Mouse (Mus musculus) forebrain, embryonic 15.5 days (tissue): ENCODE measurements at regions not wholly inside any gene's neighbourhood (a gene's known extent, or its start where the extent isn't known, plus 50 kb on each side); places are given as distances from the start of the nearest gene placed in this dataset.
"Not testable (repeated sequence)": the region's sequence is repeated elsewhere in the genome, so short reads cannot be mapped to it uniquely, and the experiment has no call there.

ENCODE experiments used
- ATAC-seq: fragments of 200-750 bp; cut with Nextera tagmentation; replicated peaks from 2 replicates; pipeline ENCODE4 v1.8.0; 2017; ENCODE audit warnings: mild to moderate bottlenecking, moderate TSS enrichment, moderate library complexity
- H3K27ac ChIP-seq: fragments of 300-500 bp; sonication (generic); replicated peaks from 2 replicates; pipeline ENCODE4 v1.5.1; 2015; ENCODE audit warnings: mild to moderate bottlenecking, inconsistent platforms
- H3K27me3 ChIP-seq: fragments of 300-500 bp; sonication (generic); 2 replicates; pipeline ENCODE4 v1.6.1; 2015; ENCODE audit warnings: inconsistent platforms
- H3K36me3 ChIP-seq: fragments of 300-500 bp; sonication (generic); 2 replicates; pipeline ENCODE4 v1.6.1; 2015; ENCODE audit warnings: mild to moderate bottlenecking, inconsistent platforms
- H3K4me1 ChIP-seq: fragments of 300-500 bp; sonication (generic); 2 replicates; pipeline ENCODE4 v1.6.1; 2015; ENCODE audit warnings: inconsistent platforms
- H3K4me2 ChIP-seq: fragments of 300-500 bp; sonication (generic); replicated peaks from 2 replicates; pipeline ENCODE4 v1.6.1; 2015; ENCODE audit warnings: mild to moderate bottlenecking, inconsistent platforms
- H3K4me3 ChIP-seq: fragments of 300-500 bp; sonication (generic); 2 replicates; pipeline ENCODE4 v1.5.1; 2015; ENCODE audit warnings: mild to moderate bottlenecking, inconsistent platforms
- H3K9ac ChIP-seq: fragments of 300-500 bp; sonication (generic); replicated peaks from 2 replicates; pipeline ENCODE4 v1.6.1; 2015; ENCODE audit warnings: mild to moderate bottlenecking, inconsistent platforms
- H3K9me3 ChIP-seq: fragments of 300-500 bp; sonication (generic); 2 replicates; pipeline ENCODE4 v1.6.1; 2016; ENCODE audit warnings: inconsistent platforms
- WGBS: fragments of 180-500 bp; shearing (Covaris S2); methylation state at CpG from one replicate; pipeline ENCODE4 v1.1.7; 2015; ENCODE audit warnings: mixed read lengths; 5-methylcytosine and 5-hydroxymethylcytosine counted together

- no peaks in the 10 kb centered on the region for H3K27me3 ChIP-seq
- H3K9ac ChIP-seq: no peak overlapping the region
- no peak for ATAC-seq
- no peaks in the 10 kb centered on the region for H3K9me3 ChIP-seq
- 64% methylated on average over 3 of the region's 3 CpGs for WGBS
- no peaks in the 10 kb centered on the region for H3K36me3 ChIP-seq
- H3K27ac ChIP-seq: no peak overlapping the region
- H3K4me3 ChIP-seq: no peak overlapping the region
- no peak overlapping the region for H3K4me2 ChIP-seq
- no peaks in the 10 kb centered on the region for H3K4me1 ChIP-seq
Observed at GRCm38 (mm10) chr5:50195993-50196392, 137.2 kb upstream of the Adgra3 start.

GRCm38 (mm10) chr5:50189394-50189793 is 130.6 kb upstream of the Adgra3 start:
- Histone ChIP-seq H3K4me3 (no peak overlapping the region), H3K27ac (no peak overlapping the region), H3K27me3 (no peaks in the 10 kb centered on the region), H3K4me1 (no peaks in the 10 kb centered on the region), H3K4me2 (no peak overlapping the region), H3K36me3 (no peaks in the 10 kb centered on the region), H3K9ac (no peak overlapping the region), H3K9me3 (no peaks in the 10 kb centered on the region)
- ATAC-seq: no peak

GRCm38 (mm10) chr5:50182721-50183120 is 123.9 kb upstream of the Adgra3 start:
- Histone ChIP-seq H3K36me3 (no peaks in the 10 kb centered on the region), H3K4me3 (no peak overlapping the region), H3K27me3 (no peaks in the 10 kb centered on the region), H3K9me3 (no peaks in the 10 kb centered on the region), H3K27ac (no peak overlapping the region), H3K4me2 (no peak overlapping the region), H3K9ac (no peak overlapping the region), H3K4me1 (no peaks in the 10 kb centered on the region)
- no peak for ATAC-seq
- 81% methylated on average over 6 of the region's 6 CpGs for WGBS

GRCm38 (mm10) chr5:50156557-50156956 is 97.8 kb upstream of the Adgra3 start:
- H3K9ac ChIP-seq: no peak overlapping the region
- no peaks in the 10 kb centered on the region for H3K36me3 ChIP-seq
- H3K4me3 ChIP-seq: no peak overlapping the region
- no peaks in the 10 kb centered on the region for H3K27me3 ChIP-seq
- H3K9me3 ChIP-seq: no peaks in the 10 kb centered on the region
- H3K4me2 ChIP-seq: no peak overlapping the region
- H3K4me1 ChIP-seq: no peaks in the 10 kb centered on the region
- no peak overlapping the region for H3K27ac ChIP-seq
- no peak for ATAC-seq
- WGBS: 66% methylated on average over 1 of the region's 1 CpGs

GRCm38 (mm10) chr5:50155170-50155860 is 96.5 kb upstream of the Adgra3 start:
- H3K9ac ChIP-seq, ATAC-seq, H3K27ac ChIP-seq, H3K4me1 ChIP-seq, H3K4me2 ChIP-seq, H3K36me3 ChIP-seq, H3K4me3 ChIP-seq, H3K27me3 ChIP-seq, H3K9me3 ChIP-seq: not testable (repeated sequence)
- WGBS: 92% methylated on average over 2 of the region's 2 CpGs

GRCm38 (mm10) chr5:50146926-50147325 is 88.1 kb upstream of the Adgra3 start:
- 60% methylated on average over 3 of the region's 3 CpGs for WGBS
- no peaks in the 10 kb centered on the region for H3K27me3 ChIP-seq
- no peaks in the 10 kb centered on the region for H3K36me3 ChIP-seq
- no peak overlapping the region for H3K4me2 ChIP-seq
- H3K9ac ChIP-seq: no peak overlapping the region
- H3K9me3 ChIP-seq: no peaks in the 10 kb centered on the region
- no peak overlapping the region for H3K27ac ChIP-seq
- no peak for ATAC-seq
- no peaks in the 10 kb centered on the region for H3K4me1 ChIP-seq
- H3K4me3 ChIP-seq: no peak overlapping the region

GRCm38 (mm10) chr5:50145458-50146083 is 86.8 kb upstream of the Adgra3 start:
- H3K4me3 ChIP-seq: no peak overlapping the region
- no peaks in the 10 kb centered on the region for H3K4me1 ChIP-seq
- H3K27me3 ChIP-seq: no peaks in the 10 kb centered on the region
- 91% methylated on average over 2 of the region's 2 CpGs for WGBS
- H3K9me3 ChIP-seq: no peaks in the 10 kb centered on the region
- no peak for ATAC-seq
- no peaks in the 10 kb centered on the region for H3K36me3 ChIP-seq
- H3K4me2 ChIP-seq: no peak overlapping the region
- no peak overlapping the region for H3K27ac ChIP-seq
- H3K9ac ChIP-seq: no peak overlapping the region

GRCm38 (mm10) chr5:50130202-50130601 is 71.4 kb upstream of the Adgra3 start:
- ATAC-seq: no peak
- WGBS: 69% methylated on average over 2 of the region's 2 CpGs

GRCm38 (mm10) chr5:50128972-50129371 is 70.2 kb upstream of the Adgra3 start:
- Histone ChIP-seq H3K9ac (no peak overlapping the region), H3K4me1 (no peaks in the 10 kb centered on the region), H3K4me2 (no peak overlapping the region), H3K9me3 (no peaks in the 10 kb centered on the region), H3K4me3 (no peak overlapping the region), H3K36me3 (no peaks in the 10 kb centered on the region), H3K27ac (no peak overlapping the region), H3K27me3 (no peaks in the 10 kb centered on the region)
- 88% methylated on average over 3 of the region's 3 CpGs for WGBS
- no peak for ATAC-seq

More at GRCm38 (mm10) chr5:50130202-50130601, 71.4 kb upstream of the Adgra3 start:
- Histone ChIP-seq H3K4me3 (no peak overlapping the region), H3K9me3 (no peaks in the 10 kb centered on the region), H3K4me2 (no peak overlapping the region), H3K27ac (no peak overlapping the region), H3K9ac (no peak overlapping the region), H3K4me1 (no peaks in the 10 kb centered on the region), H3K27me3 (no peaks in the 10 kb centered on the region), H3K36me3 (no peaks in the 10 kb centered on the region)

GRCm38 (mm10) chr5:50126594-50126993 is 67.8 kb upstream of the Adgra3 start:
- ATAC-seq: no peak
- Histone ChIP-seq H3K27ac (no peak overlapping the region), H3K27me3 (no peaks in the 10 kb centered on the region), H3K36me3 (no peaks in the 10 kb centered on the region), H3K4me2 (no peak overlapping the region), H3K9me3 (no peaks in the 10 kb centered on the region), H3K9ac (no peak overlapping the region), H3K4me1 (no peaks in the 10 kb centered on the region), H3K4me3 (no peak overlapping the region)
- 85% methylated on average over 2 of the region's 2 CpGs for WGBS

GRCm38 (mm10) chr5:50126177-50126576 is 67.4 kb upstream of the Adgra3 start:
- no peak overlapping the region for H3K4me3 ChIP-seq
- ATAC-seq: no peak
- H3K9me3 ChIP-seq: no peaks in the 10 kb centered on the region
- H3K27me3 ChIP-seq: no peaks in the 10 kb centered on the region
- H3K27ac ChIP-seq: no peak overlapping the region
- no peak overlapping the region for H3K9ac ChIP-seq
- no peaks in the 10 kb centered on the region for H3K4me1 ChIP-seq
- H3K4me2 ChIP-seq: no peak overlapping the region
- H3K36me3 ChIP-seq: no peaks in the 10 kb centered on the region

- WGBS: 82% methylated on average over 2 of the region's 2 CpGs
- H3K27ac ChIP-seq: no peak overlapping the region
- no peak overlapping the region for H3K9ac ChIP-seq
- H3K27me3 ChIP-seq: no peaks in the 10 kb centered on the region
- H3K4me2 ChIP-seq: no peak overlapping the region
- H3K36me3 ChIP-seq: no peaks in the 10 kb centered on the region
- no peaks in the 10 kb centered on the region for H3K4me1 ChIP-seq
- H3K9me3 ChIP-seq: no peaks in the 10 kb centered on the region
- H3K4me3 ChIP-seq: no peak overlapping the region
- ATAC-seq: no peak
Observed at GRCm38 (mm10) chr5:50125676-50126075, 66.9 kb upstream of the Adgra3 start.

GRCm38 (mm10) chr5:50122829-50123241 is 64.0 kb upstream of the Adgra3 start:
- WGBS: 3% methylated on average over 1 of the region's 1 CpGs
- ATAC-seq: no peak
- Histone ChIP-seq H3K4me2 (no peak overlapping the region), H3K27ac (no peak overlapping the region), H3K36me3 (no peaks in the 10 kb centered on the region), H3K4me3 (no peak overlapping the region), H3K9me3 (no peaks in the 10 kb centered on the region), H3K27me3 (no peaks in the 10 kb centered on the region), H3K4me1 (no peaks in the 10 kb centered on the region), H3K9ac (no peak overlapping the region)
